Mouse (Mus musculus) embryonic facial prominence, embryonic 12.5 days (tissue): ENCODE results near the gene Sinhcaf. TPM values are rescaled to one million over a fixed set of nuclear protein-coding genes. Genes with fewer than 3 reads are reported as not detected.
"Not testable (repeated sequence)": the region's sequence is repeated elsewhere in the genome, so short reads cannot be mapped to it uniquely, and the experiment has no call there.

Experiments
- ATAC-seq: fragments of 200-750 bp; cut with Nextera tagmentation; 2 replicates; pipeline ENCODE4 v1.8.0; 2017; ENCODE audit not compliant: insufficient number of reproducible peaks, insufficient read depth, low FRiP score, low TSS enrichment
- H3K27ac ChIP-seq: fragments of 300-500 bp; sonication (generic); 2 replicates; pipeline ENCODE4 v1.5.1; 2016; ENCODE audit warnings: mild to moderate bottlenecking
- H3K27me3 ChIP-seq: fragments of 300-500 bp; sonication (generic); 2 replicates; pipeline ENCODE4 v1.6.1; 2016; ENCODE audit warnings: mild to moderate bottlenecking, moderate library complexity
- H3K36me3 ChIP-seq: fragments of 300-500 bp; sonication (generic); 2 replicates; pipeline ENCODE4 v1.6.1; 2016; ENCODE audit warnings: mild to moderate bottlenecking
- H3K4me1 ChIP-seq: fragments of 300-500 bp; sonication (generic); 2 replicates; pipeline ENCODE4 v1.6.1; 2016
- H3K4me2 ChIP-seq: fragments of 300-500 bp; sonication (generic); replicated peaks from 2 replicates; pipeline ENCODE4 v1.6.1; 2016; ENCODE audit warnings: mild to moderate bottlenecking, moderate library complexity
- H3K4me3 ChIP-seq: fragments of 300-500 bp; sonication (generic); 2 replicates; pipeline ENCODE4 v1.5.1; 2016; ENCODE audit warnings: mild to moderate bottlenecking
- H3K9ac ChIP-seq: fragments of 300-500 bp; sonication (generic); 2 replicates; pipeline ENCODE4 v1.6.1; 2016; ENCODE audit warnings: mild to moderate bottlenecking, moderate library complexity
- H3K9me3 ChIP-seq: fragments of 300-500 bp; sonication (generic); 2 replicates; pipeline ENCODE4 v1.6.1; 2016; ENCODE audit warnings: mild to moderate bottlenecking, moderate library complexity
- WGBS: fragments of 180-500 bp; shearing (Covaris S2); methylation state at CpG from one replicate; pipeline ENCODE4 v1.1.7; 2016; 5-methylcytosine and 5-hydroxymethylcytosine counted together
- polyA plus RNA-seq: library from polyadenylated mRNA; unstranded; fragments of >200 nt; fragmentation: Nextera tagmentation; extraction: Ambion mirVana; gene quantifications from 2 replicates; pipeline ENCODE4 v1.2.1, GENCODE M21; 2016

Gene Sinhcaf
- polyA plus RNA-seq, 1 experiment from 2014 or later, result 147 TPM

DNA sequence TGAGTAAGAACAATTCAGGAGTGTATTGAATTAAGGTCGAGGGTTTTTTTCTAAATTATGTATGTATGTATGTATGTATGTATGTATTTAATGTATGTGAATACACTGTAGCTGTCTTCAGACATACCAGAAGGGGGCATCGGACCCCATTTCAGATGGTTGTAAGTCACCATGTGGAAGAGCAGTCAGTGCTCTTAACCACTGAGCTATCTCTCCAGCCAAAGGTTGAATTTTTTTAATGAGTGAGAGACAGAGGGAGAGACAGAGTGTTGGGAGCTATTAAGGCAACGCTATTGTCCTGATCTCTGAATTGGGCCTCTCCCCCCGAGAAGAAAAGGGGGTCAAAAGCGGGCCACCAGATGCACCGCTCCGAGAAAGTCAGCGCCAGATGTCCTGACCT, 34.4 kb downstream of the Sinhcaf start:
- H3K9ac ChIP-seq, H3K9me3 ChIP-seq, H3K36me3 ChIP-seq, H3K4me2 ChIP-seq, ATAC-seq, H3K4me3 ChIP-seq, H3K27ac ChIP-seq, H3K4me1 ChIP-seq, H3K27me3 ChIP-seq: not testable (repeated sequence)
- 76% methylated on average over 8 of the region's 8 CpGs for WGBS

DNA sequence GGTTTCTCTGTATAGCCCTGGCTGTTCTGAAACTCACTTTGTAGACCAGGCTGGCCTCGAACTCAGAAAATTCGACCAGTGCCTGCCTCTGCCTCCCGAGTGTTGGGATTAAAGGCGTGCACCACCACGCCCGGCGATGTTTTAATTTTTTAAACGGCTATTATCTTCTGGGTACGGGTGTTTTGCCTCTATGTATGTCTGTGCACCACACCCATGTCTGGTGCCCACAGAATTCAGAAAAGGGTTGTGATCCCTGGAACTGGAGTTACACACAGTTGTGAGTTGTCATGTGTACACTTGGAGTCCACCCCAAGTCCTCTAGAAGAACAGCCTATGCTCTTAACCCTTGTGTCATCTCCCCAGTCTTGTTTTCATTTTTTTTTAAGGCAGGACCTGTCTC, 39.3 kb downstream of the Sinhcaf start:
- Histone ChIP-seq H3K36me3 (no peaks in the 10 kb centered on the region), H3K9me3 (no peaks in the 10 kb centered on the region), H3K4me3 (no peak overlapping the region), H3K4me1 (no peaks in the 10 kb centered on the region), H3K4me2 (no peak overlapping the region), H3K9ac (no peak overlapping the region), H3K27me3 (no peaks in the 10 kb centered on the region), H3K27ac (no peak overlapping the region)
- 91% methylated on average over 9 of the region's 9 CpGs for WGBS
- ATAC-seq, result no peak

DNA sequence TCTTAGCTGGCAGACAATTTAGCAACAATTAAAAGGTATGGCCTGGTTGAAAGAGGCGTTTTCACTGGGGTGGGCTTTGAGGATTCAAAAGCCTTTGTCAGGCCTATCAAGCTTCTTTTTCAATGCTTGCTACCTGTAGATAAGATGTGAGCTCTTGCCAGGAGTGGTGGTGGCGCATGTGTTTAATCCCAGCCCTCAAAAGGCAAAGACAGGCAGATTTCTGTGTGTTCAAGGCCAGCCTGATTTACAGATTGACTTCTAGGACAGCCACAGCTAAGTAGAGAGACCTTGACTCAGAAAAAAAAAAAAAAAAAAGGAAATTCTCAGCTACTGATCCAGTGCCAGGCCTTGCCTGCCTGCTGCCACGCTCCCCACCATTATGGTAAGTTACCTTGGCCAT, 43.5 kb downstream of the Sinhcaf start:
- no peaks in the 10 kb centered on the region for H3K36me3 ChIP-seq
- ATAC-seq, result no peak
- H3K9ac ChIP-seq, result no peak overlapping the region
- no peaks in the 10 kb centered on the region for H3K4me1 ChIP-seq
- no peaks in the 10 kb centered on the region for H3K27me3 ChIP-seq
- no peak overlapping the region for H3K27ac ChIP-seq
- no peaks in the 10 kb centered on the region for H3K9me3 ChIP-seq
- 87% methylated on average over 3 of the region's 3 CpGs for WGBS
- no peak overlapping the region for H3K4me2 ChIP-seq
- H3K4me3 ChIP-seq, result no peak overlapping the region

DNA sequence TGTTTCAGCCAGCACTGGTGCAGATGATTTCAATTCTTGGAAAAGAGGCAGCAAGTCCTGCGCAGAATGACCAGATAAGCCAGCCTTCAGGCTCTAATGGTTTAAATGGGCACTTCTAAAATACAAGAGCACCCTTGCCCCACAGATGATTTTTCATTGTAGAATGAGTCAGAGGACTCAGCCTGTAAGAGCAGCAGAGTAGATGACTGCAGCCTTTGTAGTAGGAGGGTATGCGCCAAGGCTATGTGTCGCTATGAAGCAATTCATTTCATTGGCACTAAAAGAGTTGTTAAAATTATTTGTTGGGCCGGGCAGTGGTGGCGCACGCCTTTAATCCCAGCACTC, 49.8 kb downstream of the Sinhcaf start:
- H3K9me3 ChIP-seq, result no peaks in the 10 kb centered on the region
- H3K4me2 ChIP-seq, result peak overlapping the region; percentile 82
- H3K27ac ChIP-seq, result peak overlapping the region; percentile 87
- no peak for ATAC-seq
- peak overlapping the region; percentile 72 for H3K9ac ChIP-seq
- 64% methylated on average over 6 of the region's 6 CpGs for WGBS
- no peaks in the 10 kb centered on the region for H3K27me3 ChIP-seq
- H3K36me3 ChIP-seq, result no peaks in the 10 kb centered on the region
- peak overlapping the region; percentile 76 for H3K4me3 ChIP-seq
- H3K4me1 ChIP-seq, result peaks cover 7% of the 10 kb centered on the region

DNA sequence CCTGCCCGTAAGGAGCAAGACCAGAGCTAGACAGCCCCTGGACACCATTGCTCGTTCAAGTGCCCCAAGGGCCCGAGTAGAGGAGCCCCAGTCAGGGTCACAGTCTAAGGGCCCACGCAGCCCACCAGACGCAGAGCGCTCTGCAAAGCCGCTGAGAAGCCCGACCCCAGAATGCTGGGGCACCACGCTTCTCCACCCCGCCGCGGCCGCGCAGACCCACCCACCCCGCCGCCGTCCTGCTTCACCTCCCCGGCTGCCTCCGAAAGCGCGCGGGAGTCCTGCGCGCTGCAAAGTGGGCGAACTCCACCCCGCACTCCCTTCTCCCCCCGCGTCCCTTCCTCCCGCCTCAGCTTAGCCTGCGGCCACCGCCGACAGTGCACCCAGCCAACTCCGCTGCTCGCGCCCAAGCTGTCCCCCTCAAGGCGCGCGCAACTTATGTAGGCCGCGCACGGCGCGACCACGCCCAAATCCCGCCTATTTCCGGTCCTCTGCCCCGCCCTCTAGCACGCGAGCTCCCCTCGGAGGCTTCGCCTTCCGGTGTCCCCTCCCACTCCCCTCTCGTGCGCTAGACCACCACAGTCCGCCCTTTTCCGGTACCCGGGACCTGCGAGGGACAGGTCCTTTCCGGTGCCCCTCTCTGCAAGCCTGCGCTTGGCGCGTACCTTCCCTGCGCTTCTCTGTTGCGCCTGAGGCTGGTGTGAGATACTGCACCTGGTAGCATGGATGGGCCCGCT, 50.3 kb downstream of the Sinhcaf start, which contains the start of gene Caprin2:
Caprin2 (minus strand) TSS at position 465 of the 734 bp plus-strand sequence.
- peak within 1 kb of the TSS; percentile 82 for H3K4me2 ChIP-seq
- no peaks in the 10 kb centered on the region for H3K36me3 ChIP-seq
- peaks cover 7% of the 10 kb centered on the region for H3K4me1 ChIP-seq
- H3K9me3 ChIP-seq, result no peaks in the 10 kb centered on the region
- peak within 1 kb of the TSS; percentile 72 for H3K9ac ChIP-seq
- peak within 1 kb of the TSS; percentile 76 for H3K4me3 ChIP-seq
- peak within 1 kb of the TSS; percentile 87 for H3K27ac ChIP-seq
- no peaks in the 10 kb centered on the region for H3K27me3 ChIP-seq
- under 1% methylated on average over 65 of the region's 65 CpGs for WGBS
- peak; percentile 97 for ATAC-seq

DNA sequence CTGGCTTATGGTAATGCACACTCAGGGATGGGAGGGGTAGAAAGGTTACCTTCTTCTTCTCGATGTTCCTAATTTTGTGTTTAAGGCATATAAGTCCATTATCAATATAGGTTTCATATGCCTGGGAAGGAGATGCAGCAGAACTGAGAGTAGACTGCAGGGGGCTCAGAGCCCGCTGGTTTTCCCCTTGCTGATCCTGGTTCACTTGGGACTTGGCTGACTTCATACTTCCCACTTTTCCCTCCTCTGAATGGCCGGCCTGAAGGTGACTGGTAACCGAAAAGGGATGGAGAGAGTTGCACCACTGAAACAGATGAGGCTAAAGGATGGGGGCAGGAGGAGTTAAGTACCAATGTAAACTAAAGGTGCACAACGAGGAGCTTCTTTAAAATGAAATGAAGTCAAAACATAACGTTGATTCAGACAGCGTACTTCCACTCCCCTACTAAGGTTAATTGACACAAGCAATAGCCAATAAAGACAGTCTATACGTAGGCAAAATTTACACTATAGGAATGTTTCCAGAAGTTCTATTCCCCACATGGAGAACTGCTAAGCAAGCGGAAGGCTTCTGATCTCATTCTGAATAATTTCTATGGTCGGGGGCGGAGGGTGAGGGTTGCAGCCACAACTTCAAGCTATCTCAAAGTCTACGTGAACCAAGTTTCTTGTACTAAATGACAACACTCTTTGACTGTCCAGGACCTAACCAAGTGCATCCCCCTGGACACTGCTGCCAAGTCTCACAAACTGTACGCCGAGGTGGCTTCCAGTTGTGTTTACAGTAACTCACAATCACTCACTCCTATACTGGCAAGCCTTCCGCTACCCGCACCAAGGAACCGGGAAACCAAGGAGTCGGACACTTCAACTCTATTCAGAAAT, 51.1 kb downstream of the Sinhcaf start:
- Histone ChIP-seq H3K4me1 (peaks cover 7% of the 10 kb centered on the region), H3K27ac (peak overlapping the region; percentile 87), H3K9ac (peak overlapping the region; percentile 72), H3K27me3 (no peaks in the 10 kb centered on the region), H3K4me2 (peak overlapping the region; percentile 82), H3K4me3 (peak overlapping the region; percentile 76), H3K9me3 (no peaks in the 10 kb centered on the region), H3K36me3 (no peaks in the 10 kb centered on the region)
- ATAC-seq, result peak; percentile 6
- WGBS, result 13% methylated on average over 18 of the region's 18 CpGs

DNA sequence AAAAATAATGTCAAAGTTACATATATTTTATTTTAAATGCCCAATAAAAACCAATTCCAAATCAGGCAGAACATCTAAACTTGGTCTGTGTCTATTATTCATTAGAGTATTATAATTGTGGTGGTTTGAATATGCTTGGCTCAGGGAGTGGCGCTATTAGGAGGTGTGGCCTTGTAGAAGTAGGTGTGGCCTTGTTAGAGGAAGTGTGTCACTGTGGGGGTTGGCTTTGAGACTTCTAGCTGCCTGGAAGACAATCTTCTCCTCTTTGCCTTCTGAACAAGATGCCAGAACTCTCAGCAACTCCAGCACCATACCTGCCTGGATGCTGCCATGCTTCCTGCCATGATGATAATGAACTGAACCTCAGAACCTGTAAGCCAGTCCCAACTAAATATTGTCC, 72.4 kb downstream of the Sinhcaf start:
- 92% methylated on average over 1 of the region's 1 CpGs for WGBS
- Histone ChIP-seq H3K9ac (no peak overlapping the region), H3K4me1 (no peaks in the 10 kb centered on the region), H3K9me3 (no peaks in the 10 kb centered on the region), H3K4me2 (no peak overlapping the region), H3K27ac (no peak overlapping the region), H3K27me3 (no peaks in the 10 kb centered on the region), H3K4me3 (no peak overlapping the region), H3K36me3 (no peaks in the 10 kb centered on the region)
- no peak for ATAC-seq

Other genes with a start within 250 kb of the Sinhcaf start
- 29.3 and 31.3 TPM in 2 replicates for gene Ipo8, start 115.0 kb downstream of the Sinhcaf start, polyA plus RNA-seq
- 21.0 and 21.2 TPM in 2 replicates for gene Caprin2, start 50.2 kb downstream of the Sinhcaf start, polyA plus RNA-seq
- 8.1 and 10.3 TPM in 2 replicates for gene Dennd5b, start 155.2 kb upstream of the Sinhcaf start, polyA plus RNA-seq
- gene Gm10203, start 183.7 kb upstream of the Sinhcaf start, polyA plus RNA-seq, result not detected in 2 replicates
- 12.1 and 15.2 TPM in 2 replicates for gene Etfbkmt, start 193.4 kb upstream of the Sinhcaf start, polyA plus RNA-seq
- 39.6 and 44.9 TPM in 2 replicates for gene Amn1, start 242.2 kb upstream of the Sinhcaf start, polyA plus RNA-seq